Mouse (Mus musculus) heart, adult 2 months (tissue): ENCODE measurements at regions not wholly inside any gene's neighbourhood (a gene's known extent, or its start where the extent isn't known, plus 50 kb on each side); places are given as distances from the start of the nearest gene placed in this dataset.

Source experiments
- DNase-seq, 2 experiments: peaks; one replicate each; pipeline ENCODE4 v3.0.0; 2021
- H3K27ac ChIP-seq: fragments of 200-600 bp; 2 replicates; pipeline ENCODE4 v1.8.1; 2022
- H3K27me3 ChIP-seq: fragments of 200-500 bp; 2 replicates; pipeline ENCODE4 v1.6.1; 2012; ENCODE audit warnings: mild to moderate bottlenecking, low read length, inconsistent platforms, mixed read lengths; ENCODE audit not compliant: control insufficient read depth, insufficient read depth
- H3K36me3 ChIP-seq: fragments of 200-500 bp; 2 replicates; pipeline ENCODE4 v1.6.1; 2012; ENCODE audit warnings: low read length, inconsistent platforms; ENCODE audit not compliant: control insufficient read depth, insufficient read depth
- H3K4me1 ChIP-seq: fragments of 200-500 bp; 2 replicates; pipeline ENCODE4 v1.6.1; 2011; ENCODE audit warnings: low read length; ENCODE audit not compliant: control insufficient read depth, insufficient read depth
- H3K4me3 ChIP-seq: fragments of 200-600 bp; 2 replicates; pipeline ENCODE4 v1.8.1; 2022
- H3K79me2 ChIP-seq: fragments of 200-500 bp; replicated peaks from 2 replicates; pipeline ENCODE4 v1.6.1; 2012; ENCODE audit warnings: mild to moderate bottlenecking, inconsistent platforms, low read length, moderate library complexity, mixed read lengths; ENCODE audit not compliant: control insufficient read depth, insufficient read depth
- H3K9ac ChIP-seq: fragments of 200-500 bp; 2 replicates; pipeline ENCODE4 v1.6.1; 2012; ENCODE audit warnings: low read depth, mild to moderate bottlenecking, control low read depth, inconsistent platforms, low read length, mixed read lengths
- CTCF ChIP-seq: fragments of 200-600 bp; IDR thresholded peaks from 2 replicates; pipeline ENCODE4 v1.8.1; 2022; ENCODE audit warnings: antibody characterized with exemption, mild to moderate bottlenecking, moderate library complexity
- EP300 ChIP-seq: fragments of 200-500 bp; IDR thresholded peaks from 2 replicates; pipeline ENCODE4 v1.6.1; 2011; ENCODE audit warnings: low read depth, low read length, control low read depth; ENCODE audit not compliant: insufficient read depth
- POLR2A ChIP-seq: fragments of 200-500 bp; IDR thresholded peaks from 2 replicates; pipeline ENCODE4 v1.6.1; 2011; ENCODE audit warnings: mild to moderate bottlenecking, low read depth, low read length, control low read depth; ENCODE audit not compliant: insufficient read depth
- WGBS: fragments of 180-500 bp; shearing (Covaris S2); methylation state at CpG from one replicate; pipeline ENCODE4 v1.1.7; 2018; 5-methylcytosine and 5-hydroxymethylcytosine counted together
- intact Hi-C: fragments of 180-260 bp; cut with DNase I; formaldehyde crosslinking; loops from one replicate; pipeline ENCODE4 v1.15.1; 2025

GRCm38 (mm10) chr10:96826234-96826788 lies 209.5 kb downstream of the Btg1 start:
- H3K4me1 ChIP-seq: peaks cover 2% of the 10 kb centered on the region
- no peak for DNase-seq
- no peak for TF ChIP-seq POLR2A
- no peak for TF ChIP-seq CTCF
- no peak for TF ChIP-seq EP300
- intact Hi-C loops: no loop called here
- no peaks in the 10 kb centered on the region for H3K27me3 ChIP-seq
- no peak overlapping the region for H3K9ac ChIP-seq
- no peak overlapping the region for H3K27ac ChIP-seq
- 46% methylated on average over 7 of the region's 7 CpGs for WGBS
- no peak overlapping the region for H3K4me3 ChIP-seq
- no peaks in the 10 kb centered on the region for H3K79me2 ChIP-seq
- H3K36me3 ChIP-seq: peaks cover 4% of the 10 kb centered on the region

DNA sequence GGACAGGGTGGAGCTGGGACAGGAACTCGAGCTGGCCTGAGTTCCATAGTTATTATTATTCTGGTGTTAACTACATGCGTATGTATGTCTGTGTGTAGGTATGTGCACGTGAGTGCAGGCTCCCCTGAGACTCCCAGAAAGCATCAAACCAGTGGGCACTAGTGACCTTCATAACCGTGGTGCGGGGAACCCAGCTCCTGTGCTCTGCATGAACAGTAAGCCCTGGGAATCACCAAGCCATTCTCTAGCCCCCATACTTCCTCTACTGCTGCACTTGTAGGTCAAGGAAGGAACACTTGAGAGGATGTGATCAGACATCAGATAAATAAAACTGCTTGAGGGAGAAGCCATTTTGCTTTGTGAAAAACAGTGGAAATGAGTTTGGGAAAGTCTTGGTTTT lies 211.2 kb downstream of the Btg1 start:
- peaks cover 2% of the 10 kb centered on the region for H3K4me1 ChIP-seq
- TF ChIP-seq POLR2A (no peak), CTCF (no peak), EP300 (no peak)
- intact Hi-C loops: no loop called here
- H3K27ac ChIP-seq: no peak overlapping the region
- H3K9ac ChIP-seq: no peak overlapping the region
- 84% methylated on average over 5 of the region's 5 CpGs for WGBS
- DNase-seq: no peak
- no peaks in the 10 kb centered on the region for H3K27me3 ChIP-seq
- H3K4me3 ChIP-seq: no peak overlapping the region
- no peaks in the 10 kb centered on the region for H3K79me2 ChIP-seq
- H3K36me3 ChIP-seq: no peaks in the 10 kb centered on the region

DNA sequence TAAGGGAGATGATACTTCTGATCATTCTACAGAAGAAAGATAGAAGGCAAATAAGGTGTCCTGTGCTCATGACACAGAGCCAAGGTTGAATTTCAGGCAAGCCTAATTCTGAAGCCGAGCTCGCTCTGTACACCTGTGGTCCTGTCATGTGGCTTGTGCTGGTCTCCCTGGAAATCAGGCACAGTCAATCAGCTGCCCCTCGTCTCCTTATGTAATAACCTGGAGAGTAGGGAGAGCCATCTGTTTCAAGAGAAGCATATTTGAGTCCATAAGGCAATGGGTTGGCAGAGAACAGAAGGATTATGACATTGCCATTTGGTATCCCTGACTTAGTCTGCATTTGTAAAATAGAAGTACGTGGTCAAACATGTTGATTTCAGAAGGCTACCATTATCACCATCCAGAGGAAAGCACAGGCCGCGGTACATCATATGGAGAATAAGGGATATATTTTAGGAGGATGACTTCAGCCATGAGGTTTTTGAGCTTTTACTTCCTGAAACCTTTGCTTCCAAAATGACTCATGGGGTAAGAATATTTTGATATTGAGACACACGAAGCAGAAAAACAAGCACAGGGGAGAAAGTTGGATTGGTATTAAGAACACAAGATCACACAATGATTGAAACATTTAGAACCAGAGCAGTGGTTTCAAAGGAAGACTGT lies 211.9 kb downstream of the Btg1 start:
- H3K36me3 ChIP-seq: no peaks in the 10 kb centered on the region
- no peak for DNase-seq
- WGBS: 64% methylated on average over 7 of the region's 7 CpGs
- H3K79me2 ChIP-seq: no peaks in the 10 kb centered on the region
- intact Hi-C loops: no loop called here
- H3K4me1 ChIP-seq: peaks cover 2% of the 10 kb centered on the region
- H3K27me3 ChIP-seq: no peaks in the 10 kb centered on the region
- no peak overlapping the region for H3K9ac ChIP-seq
- no peak overlapping the region for H3K4me3 ChIP-seq
- TF ChIP-seq CTCF: no peak
- no peak for TF ChIP-seq EP300
- no peak for TF ChIP-seq POLR2A
- H3K27ac ChIP-seq: no peak overlapping the region

GRCm38 (mm10) chr10:96831071-96831470 lies 214.3 kb downstream of the Btg1 start:
- H3K27me3 ChIP-seq: no peaks in the 10 kb centered on the region
- no peak overlapping the region for H3K4me3 ChIP-seq
- H3K27ac ChIP-seq: no peak overlapping the region
- intact Hi-C loops: no loop called here
- WGBS: 84% methylated on average over 12 of the region's 12 CpGs
- DNase-seq: no peak
- TF ChIP-seq POLR2A (no peak), EP300 (no peak), CTCF (no peak)
- H3K4me1 ChIP-seq: peaks cover 2% of the 10 kb centered on the region
- no peaks in the 10 kb centered on the region for H3K79me2 ChIP-seq
- no peaks in the 10 kb centered on the region for H3K36me3 ChIP-seq
- no peak overlapping the region for H3K9ac ChIP-seq

DNA sequence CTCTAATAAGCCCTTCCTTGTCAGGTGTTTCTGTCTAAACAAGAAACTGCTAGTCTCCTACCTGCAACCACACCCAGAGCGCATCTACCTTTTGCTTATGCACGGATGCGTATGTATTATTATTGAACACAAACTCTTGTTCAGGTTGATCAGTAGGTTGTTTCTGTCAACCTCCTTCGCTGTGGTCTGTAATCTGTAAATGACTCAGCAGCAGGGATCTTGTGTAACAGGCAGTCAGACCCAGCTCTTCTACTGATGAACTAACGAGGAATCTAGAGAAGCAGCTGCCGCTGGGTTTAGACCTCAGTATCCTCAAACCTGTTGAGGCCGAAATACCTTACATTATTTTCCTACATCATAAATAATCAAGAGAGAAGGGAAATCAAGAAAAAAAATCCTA lies 220.4 kb downstream of the Btg1 start:
- no peak overlapping the region for H3K27ac ChIP-seq
- H3K4me1 ChIP-seq: no peaks in the 10 kb centered on the region
- TF ChIP-seq POLR2A: no peak
- no peak for TF ChIP-seq EP300
- no peak for TF ChIP-seq CTCF
- H3K79me2 ChIP-seq: no peaks in the 10 kb centered on the region
- H3K4me3 ChIP-seq: no peak overlapping the region
- no peak for DNase-seq
- intact Hi-C loops: no loop called here
- H3K9ac ChIP-seq: no peak overlapping the region
- no peaks in the 10 kb centered on the region for H3K27me3 ChIP-seq
- 90% methylated on average over 7 of the region's 7 CpGs for WGBS
- no peaks in the 10 kb centered on the region for H3K36me3 ChIP-seq

- no peaks in the 10 kb centered on the region for H3K36me3 ChIP-seq
- no peaks in the 10 kb centered on the region for H3K79me2 ChIP-seq
- 80% methylated on average over 2 of the region's 2 CpGs for WGBS
- H3K27me3 ChIP-seq: no peaks in the 10 kb centered on the region
- no peak for TF ChIP-seq EP300
- TF ChIP-seq CTCF: no peak
- TF ChIP-seq POLR2A: no peak
- H3K9ac ChIP-seq: no peak overlapping the region
- DNase-seq: no peak
- intact Hi-C loops: no loop called here
- no peak overlapping the region for H3K27ac ChIP-seq
- no peaks in the 10 kb centered on the region for H3K4me1 ChIP-seq
- no peak overlapping the region for H3K4me3 ChIP-seq
Observed at GRCm38 (mm10) chr10:96841128-96841527, 224.3 kb downstream of the Btg1 start.
